Mouse (Mus musculus): ENCODE measurements around the gene 4833439L19Rik. TPM values are rescaled to one million over a fixed set of nuclear protein-coding genes. Genes with fewer than 3 reads are reported as not detected.

The 4833439L19Rik gene
- total RNA-seq, 1 experiment from 2014 or later = 38.3 TPM

GRCm38 (mm10) chr13:54557652-54558051 is 7.6 kb downstream of the 4833439L19Rik start:
- no peak for ATAC-seq (ENCODE audit: extremely low read depth, insufficient number of reproducible peaks, low FRiP score, poor library complexity, severe bottlenecking)

GRCm38 (mm10) chr13:54556796-54557195 is 8.4 kb downstream of the 4833439L19Rik start:
- no peak for ATAC-seq (ENCODE audit: extremely low read depth, insufficient number of reproducible peaks, low FRiP score, poor library complexity, severe bottlenecking)

GRCm38 (mm10) chr13:54556176-54556575 is 9.1 kb downstream of the 4833439L19Rik start:
- no peak for ATAC-seq (ENCODE audit: extremely low read depth, insufficient number of reproducible peaks, low FRiP score, poor library complexity, severe bottlenecking)

- ATAC-seq (ENCODE audit: extremely low read depth, insufficient number of reproducible peaks, low FRiP score, poor library complexity, severe bottlenecking) = no peak
These were observed 17.2 kb downstream of the 4833439L19Rik start for GRCm38 (mm10) chr13:54548036-54548435.

GRCm38 (mm10) chr13:54532134-54532533 is 33.1 kb downstream of the 4833439L19Rik start:
- ATAC-seq (ENCODE audit: extremely low read depth, insufficient number of reproducible peaks, low FRiP score, poor library complexity, severe bottlenecking) = no peak

GRCm38 (mm10) chr13:54527140-54527539 is 38.1 kb downstream of the 4833439L19Rik start:
- ATAC-seq (ENCODE audit: extremely low read depth, insufficient number of reproducible peaks, low FRiP score, poor library complexity, severe bottlenecking) = no peak

- ATAC-seq (ENCODE audit: extremely low read depth, insufficient number of reproducible peaks, low FRiP score, poor library complexity, severe bottlenecking) = no peak
These were observed 44.1 kb downstream of the 4833439L19Rik start for GRCm38 (mm10) chr13:54521181-54521580.

- peak; percentile 51; the same call in 1 of the 2 replicates for ATAC-seq (ENCODE audit: extremely low read depth, insufficient number of reproducible peaks, low FRiP score, poor library complexity, severe bottlenecking)
These were observed 45.0 kb downstream of the 4833439L19Rik start for GRCm38 (mm10) chr13:54520221-54520620.

- no peak for ATAC-seq (ENCODE audit: extremely low read depth, insufficient number of reproducible peaks, low FRiP score, poor library complexity, severe bottlenecking)
These were observed 59.3 kb downstream of the 4833439L19Rik start for GRCm38 (mm10) chr13:54505920-54506319.

- ATAC-seq (ENCODE audit: extremely low read depth, insufficient number of reproducible peaks, low FRiP score, poor library complexity, severe bottlenecking) = no peak
These were observed 60.5 kb downstream of the 4833439L19Rik start for GRCm38 (mm10) chr13:54504611-54505260.

GRCm38 (mm10) chr13:54503604-54504521 is 61.4 kb downstream of the 4833439L19Rik start, which contains the start of gene Simc1:
Gene Simc1, plus strand, starts transcription at chr13:54503779.
- ATAC-seq (ENCODE audit: extremely low read depth, insufficient number of reproducible peaks, low FRiP score, poor library complexity, severe bottlenecking) = peak; percentile 84

GRCm38 (mm10) chr13:54503278-54503603 is 62.0 kb downstream of the 4833439L19Rik start:
- peak; percentile 15; the same call in 1 of the 2 replicates for ATAC-seq (ENCODE audit: extremely low read depth, insufficient number of reproducible peaks, low FRiP score, poor library complexity, severe bottlenecking)

- no peak for ATAC-seq (ENCODE audit: extremely low read depth, insufficient number of reproducible peaks, low FRiP score, poor library complexity, severe bottlenecking)
These were observed 63.1 kb downstream of the 4833439L19Rik start for GRCm38 (mm10) chr13:54501957-54502690.

GRCm38 (mm10) chr13:54501352-54501751 is 63.9 kb downstream of the 4833439L19Rik start:
- no peak; the same call in 1 of the 2 replicates for ATAC-seq (ENCODE audit: extremely low read depth, insufficient number of reproducible peaks, low FRiP score, poor library complexity, severe bottlenecking)

Other genes with a start within 250 kb of the 4833439L19Rik start
- 2.7 and 2.9 TPM in 2 replicates for gene Cplx2, start 194.1 kb downstream of the 4833439L19Rik start, total RNA-seq (2017)
- 13.4 and 16.1 TPM in 2 replicates for gene Thoc3, start 96.6 kb downstream of the 4833439L19Rik start, total RNA-seq (2017)
- gene Simc1, start 61.7 kb downstream of the 4833439L19Rik start, total RNA-seq (2017) = 18.5 and 21.9 TPM in 2 replicates
- 6.5 and 13.0 TPM in 2 replicates for gene Arl10, start 9.6 kb upstream of the 4833439L19Rik start, total RNA-seq (2017)
- gene Nop16, start 24.7 kb upstream of the 4833439L19Rik start, total RNA-seq (2017) = 9.3 and 18.2 TPM in 2 replicates
- gene Higd2a, start 24.8 kb upstream of the 4833439L19Rik start, total RNA-seq (2017) = 36.0 and 37.1 TPM in 2 replicates
- 8.7 and 9.3 TPM in 2 replicates for gene Cltb, start 45.9 kb upstream of the 4833439L19Rik start, total RNA-seq (2017)
- gene Faf2, start 56.3 kb upstream of the 4833439L19Rik start, total RNA-seq (2017) = 52.1 and 64.1 TPM in 2 replicates
- gene Rnf44, start 128.5 kb upstream of the 4833439L19Rik start, total RNA-seq (2017) = 98.7 and 112 TPM in 2 replicates
- gene Cdhr2, start 136.0 kb upstream of the 4833439L19Rik start, total RNA-seq (2017) = not detected in 2 replicates
- gene Gprin1, start 184.4 kb upstream of the 4833439L19Rik start, total RNA-seq (2017) = not detected in 2 replicates
- gene Sncb, start 201.2 kb upstream of the 4833439L19Rik start, total RNA-seq (2017) = not detected in 2 replicates
- not detected in 2 replicates for gene Eif4e1b, start 218.6 kb upstream of the 4833439L19Rik start, total RNA-seq (2017)
- gene Tspan17, start 223.9 kb upstream of the 4833439L19Rik start, total RNA-seq (2017) = 1.4 and 2.1 TPM in 2 replicates

Measured in neutrophil, adult 5-6 weeks (primary cell).